Mouse (Mus musculus) MEL (cell line): ENCODE data around the gene Smo. TPM values are rescaled to one million over a fixed set of nuclear protein-coding genes. Genes with fewer than 3 reads are reported as not detected.

Experiments
- DNase-seq: peaks from one replicate; pipeline ENCODE4 v3.0.0; 2011; ENCODE audit warnings: low read depth, low spot score
- H3K27ac ChIP-seq: 2 replicates; pipeline ENCODE4 v1.5.1; 2012; ENCODE audit warnings: low read depth, mild to moderate bottlenecking, control low read depth, low read length, moderate library complexity; ENCODE audit not compliant: control insufficient read depth
- H3K27me3 ChIP-seq, 2 experiments: fragments of 150-350 bp in 1 of 2; sonication (generic) in 1 of 2; 2 replicates each; pipeline ENCODE4 v1.6.1; 2012; ENCODE audit warnings: low read length in 2 of 2, mild to moderate bottlenecking in 2 of 2, improper control_type of control experiment in 1 of 2, moderate library complexity in 1 of 2; ENCODE audit not compliant: insufficient read depth in 2 of 2, control insufficient read depth in 1 of 2
- H3K36me3 ChIP-seq, 2 experiments: 2 replicates each; pipeline ENCODE4 v1.6.1; 2012 to 2014; ENCODE audit warnings: low read length in 2 of 2, improper control_type of control experiment in 1 of 2, inconsistent platforms in 1 of 2, mild to moderate bottlenecking in 1 of 2; ENCODE audit not compliant: insufficient read depth in 2 of 2, control insufficient read depth in 1 of 2
- H3K4me1 ChIP-seq, 2 experiments: fragments of 150-350 bp in 1 of 2; sonication (generic) in 1 of 2; 2 replicates each; pipeline ENCODE4 v1.6.1; 2012; ENCODE audit warnings: low read length in 2 of 2, improper control_type of control experiment in 1 of 2, mild to moderate bottlenecking in 1 of 2; ENCODE audit not compliant: insufficient read depth in 2 of 2, control insufficient read depth in 1 of 2
- H3K4me3 ChIP-seq, 2 experiments: fragments of 150-350 bp in 1 of 2; sonication (generic) in 1 of 2; 2 replicates each; pipeline ENCODE4 v1.5.1; 2012; ENCODE audit warnings: low read depth in 2 of 2, low read length in 2 of 2, mild to moderate bottlenecking in 2 of 2, moderate library complexity in 2 of 2, control low read depth in 1 of 2, improper control_type of control experiment in 1 of 2; ENCODE audit not compliant: control insufficient read depth in 1 of 2, insufficient read depth in 1 of 2
- H3K79me2 ChIP-seq: 2 replicates; pipeline ENCODE4 v1.6.1; 2012; ENCODE audit warnings: mild to moderate bottlenecking, low read length, moderate library complexity; ENCODE audit not compliant: control insufficient read depth, poor library complexity, insufficient read depth
- H3K9ac ChIP-seq: 2 replicates; pipeline ENCODE4 v1.6.1; 2012; ENCODE audit warnings: low read depth, mild to moderate bottlenecking, control low read depth, low read length, moderate library complexity; ENCODE audit not compliant: control insufficient read depth, poor library complexity, severe bottlenecking
- H3K9me3 ChIP-seq: fragments of 150-350 bp; sonication (generic); replicated peaks from 2 replicates; pipeline ENCODE4 v1.6.1; 2012; ENCODE audit warnings: mild to moderate bottlenecking, low read length, improper control_type of control experiment, moderate library complexity; ENCODE audit not compliant: insufficient read depth
- BHLHE40 ChIP-seq: IDR thresholded peaks from 2 replicates; pipeline ENCODE4 v1.6.1; 2012; ENCODE audit warnings: low read depth, mild to moderate bottlenecking, inconsistent platforms, low read length, improper control_type of control experiment, borderline replicate concordance
- CHD1 ChIP-seq: IDR thresholded peaks from 2 replicates; pipeline ENCODE4 v1.6.1; 2012; ENCODE audit warnings: low read depth, mild to moderate bottlenecking, inconsistent platforms, low read length, improper control_type of control experiment
- E2F4 ChIP-seq: IDR thresholded peaks from 2 replicates; pipeline ENCODE4 v1.6.1; 2011; ENCODE audit warnings: low read depth, low read length, improper control_type of control experiment, borderline replicate concordance
- EP300 ChIP-seq, 2 experiments: IDR thresholded peaks; 2 replicates each; pipeline ENCODE4 v1.6.1; 2011; ENCODE audit warnings: improper control_type of control experiment in 2 of 2, low read length in 2 of 2, low read depth in 1 of 2, mild to moderate bottlenecking in 1 of 2
- ETS1 ChIP-seq: IDR thresholded peaks from 2 replicates; pipeline ENCODE4 v1.6.1; 2012; ENCODE audit warnings: low read depth, mild to moderate bottlenecking, inconsistent platforms, low read length, improper control_type of control experiment, moderate library complexity
- GABPA ChIP-seq: IDR thresholded peaks from 2 replicates; pipeline ENCODE4 v1.6.1; 2012; ENCODE audit warnings: low read depth, mild to moderate bottlenecking, inconsistent platforms, low read length, improper control_type of control experiment, moderate library complexity
- HCFC1 ChIP-seq: IDR thresholded peaks from 2 replicates; pipeline ENCODE4 v1.6.1; 2012; ENCODE audit warnings: low read depth, mild to moderate bottlenecking, inconsistent platforms, low read length, improper control_type of control experiment, moderate library complexity
- JUND ChIP-seq: IDR thresholded peaks from 2 replicates; pipeline ENCODE4 v1.6.1; 2011; ENCODE audit warnings: low read depth, mild to moderate bottlenecking, improper control_type of control experiment, low read length
- KAT2A ChIP-seq: conservative IDR thresholded peaks from 2 replicates; pipeline ENCODE4 v1.6.1; 2012; ENCODE audit warnings: low read depth, low read length, improper control_type of control experiment, inconsistent platforms
- MAX ChIP-seq: IDR thresholded peaks from 2 replicates; pipeline ENCODE4 v1.6.1; 2011; ENCODE audit warnings: low read length, improper control_type of control experiment
- MAZ ChIP-seq: IDR thresholded peaks from 2 replicates; pipeline ENCODE4 v1.6.1; 2012; ENCODE audit warnings: low read depth, mild to moderate bottlenecking, inconsistent platforms, low read length, improper control_type of control experiment
- MEF2A ChIP-seq: IDR thresholded peaks from 2 replicates; pipeline ENCODE4 v1.6.1; 2014; ENCODE audit warnings: low read depth, mild to moderate bottlenecking, inconsistent platforms, low read length, improper control_type of control experiment; ENCODE audit not compliant: poor library complexity, insufficient replicate concordance, severe bottlenecking; ENCODE audit errors: extremely low read depth
- MXI1 ChIP-seq: IDR thresholded peaks from 2 replicates; pipeline ENCODE4 v1.6.1; 2011; ENCODE audit warnings: mild to moderate bottlenecking, low read depth, low read length, improper control_type of control experiment
- MYB ChIP-seq: IDR thresholded peaks from 2 replicates; pipeline ENCODE4 v1.6.1; 2011; ENCODE audit warnings: mild to moderate bottlenecking, low read depth, low read length, improper control_type of control experiment
- MYC ChIP-seq: IDR thresholded peaks from 2 replicates; pipeline ENCODE4 v1.6.1; 2011; ENCODE audit warnings: low read depth, mild to moderate bottlenecking, low read length, improper control_type of control experiment, moderate library complexity
- NELFE ChIP-seq: IDR thresholded peaks from 2 replicates; pipeline ENCODE4 v1.6.1; 2011; ENCODE audit warnings: low read depth, low read length, improper control_type of control experiment
- NRF1 ChIP-seq: IDR thresholded peaks from 2 replicates; pipeline ENCODE4 v1.6.1; 2014; ENCODE audit warnings: low read depth, mild to moderate bottlenecking, inconsistent platforms, low read length, improper control_type of control experiment, moderate library complexity; ENCODE audit not compliant: poor library complexity, insufficient read depth, severe bottlenecking
- POLR2AphosphoS2 ChIP-seq: IDR thresholded peaks from 2 replicates; pipeline ENCODE4 v1.6.1; 2011; ENCODE audit warnings: low read length, improper control_type of control experiment
- POLR2AphosphoS5 ChIP-seq: IDR thresholded peaks from 2 replicates; pipeline ENCODE4 v1.6.1; 2012; ENCODE audit warnings: low read depth, borderline replicate concordance, mild to moderate bottlenecking, inconsistent platforms, low read length, moderate library complexity, mixed read lengths
- RAD21 ChIP-seq: IDR thresholded peaks from 2 replicates; pipeline ENCODE4 v1.6.1; 2011; ENCODE audit warnings: mild to moderate bottlenecking, low read depth, low read length, improper control_type of control experiment
- TBP ChIP-seq: IDR thresholded peaks from 2 replicates; pipeline ENCODE4 v1.8.0; 2011; ENCODE audit warnings: low read depth, low read length, improper control_type of control experiment
- UBTF ChIP-seq: IDR thresholded peaks from 2 replicates; pipeline ENCODE4 v1.6.1; 2012; ENCODE audit warnings: low read depth, mild to moderate bottlenecking, inconsistent platforms, low read length, improper control_type of control experiment, moderate library complexity, borderline replicate concordance; ENCODE audit not compliant: insufficient read depth
- USF1 ChIP-seq: IDR thresholded peaks from 2 replicates; pipeline ENCODE4 v1.6.1; 2014; ENCODE audit warnings: low read depth, mild to moderate bottlenecking, inconsistent platforms, low read length, improper control_type of control experiment, moderate library complexity
- ZC3H11A ChIP-seq: IDR thresholded peaks from 2 replicates; pipeline ENCODE4 v1.6.1; 2012; ENCODE audit warnings: low read depth, mild to moderate bottlenecking, inconsistent platforms, low read length, improper control_type of control experiment
- ZMIZ1 ChIP-seq: IDR thresholded peaks from 2 replicates; pipeline ENCODE4 v1.6.1; 2012; ENCODE audit warnings: low read depth, mild to moderate bottlenecking, inconsistent platforms, low read length, improper control_type of control experiment, moderate library complexity
- polyA plus RNA-seq, 2 experiments: library from polyadenylated mRNA; stranded (reverse) in 1 of 2; unstranded in 1 of 2; fragments of >175 nt in 1 of 2; fragments of >200 nt in 1 of 2; gene quantifications; 2 replicates each; pipeline versions ENCODE4 v1.2.1 to v1.2.4; 2012; ENCODE audit warnings: low replicate concordance in 2 of 2, low read depth in 1 of 2; ENCODE audit not compliant: insufficient read length in 2 of 2, insufficient read depth in 1 of 2, missing spikeins in 1 of 2
- total RNA-seq: library from RNA; depleted of rRNA; stranded (reverse); fragments of 300-350 nt; gene quantifications from 2 replicates; pipeline ENCODE4 v1.2.3, GENCODE M21; 2012

Gene Smo
- total and polyA plus RNA-seq, 3 experiments: 62.6 to 83.7 TPM; not detected in 1

- TF ChIP-seq JUND (no peak), GABPA (no peak), CHD1 (no peak), UBTF (no peak), E2F4 (no peak), ZMIZ1 (no peak), MYC (no peak), MYB (no peak), POLR2AphosphoS5 (no peak), NRF1 (no peak), MXI1 (no peak), POLR2AphosphoS2 (no peak), NELFE (no peak), KAT2A (no peak), ZC3H11A (no peak), USF1 (no peak), TBP (no peak), ETS1 (no peak)
- H3K27ac ChIP-seq: no peak overlapping the region
- no peaks in the 10 kb centered on the region for H3K9me3 ChIP-seq
- no peak overlapping the region for H3K9ac ChIP-seq
- no peaks in the 10 kb centered on the region for H3K27me3 ChIP-seq
- no peaks in the 10 kb centered on the region for H3K79me2 ChIP-seq
- H3K4me1 ChIP-seq: no peaks in the 10 kb centered on the region
- no peaks in the 10 kb centered on the region for H3K36me3 ChIP-seq
- H3K4me3 ChIP-seq: no peak overlapping the region
- no peak for DNase-seq
Observed at GRCm38 (mm10) chr6:29721890-29722289, 13.4 kb upstream of the Smo start.

GRCm38 (mm10) chr6:29726576-29727200 is 8.6 kb upstream of the Smo start:
- H3K9me3 ChIP-seq: no peaks in the 10 kb centered on the region
- DNase-seq: no peak
- no peak overlapping the region for H3K27ac ChIP-seq
- H3K9ac ChIP-seq: no peak overlapping the region
- H3K79me2 ChIP-seq: no peaks in the 10 kb centered on the region
- H3K36me3 ChIP-seq: peaks cover 0 to 6% of the 10 kb centered on the region in 2 experiments; a peak in 1 of 4 replicates
- H3K27me3 ChIP-seq: no peaks in the 10 kb centered on the region
- peaks cover 0 to 9% of the 10 kb centered on the region in 2 experiments; a peak in 2 of 4 replicates for H3K4me1 ChIP-seq
- TF ChIP-seq USF1: no peak
- no peak for TF ChIP-seq MYB
- TF ChIP-seq MAX: no peak
- TF ChIP-seq HCFC1: no peak
- TF ChIP-seq ZMIZ1: no peak
- no peak for TF ChIP-seq RAD21
- TF ChIP-seq MEF2A: no peak
- no peak for TF ChIP-seq UBTF
- no peak for TF ChIP-seq EP300 (IDR thresholded peaks at IDR 0.05; ENCODE audit: low read depth in 1 of 2, low read length in 2 of 2)
- TF ChIP-seq MAZ: no peak
- TF ChIP-seq BHLHE40: no peak
- TF ChIP-seq CHD1: no peak
- TF ChIP-seq, all 39 proteins: peak for 0
- no peak overlapping the region for H3K4me3 ChIP-seq
